Mouse (Mus musculus): ENCODE results near the gene Ldah.

The Ldah gene

GRCm38 (mm10) chr12:8281225-8282017 lies 73.5 kb downstream of the Ldah start:
- in situ Hi-C loops (cut with MseI, MboI), result no loop called here

GRCm38 (mm10) chr12:8287970-8288369 lies 80.1 kb downstream of the Ldah start:
- in situ Hi-C loops (cut with MseI, MboI), result no loop called here

GRCm38 (mm10) chr12:8289099-8289498 lies 81.2 kb downstream of the Ldah start:
- in situ Hi-C loops (cut with MseI, MboI), result no loop called here

- in situ Hi-C loops (cut with MseI, MboI), result no loop called here
Measured at GRCm38 (mm10) chr12:8289499-8289898, 81.6 kb downstream of the Ldah start.

GRCm38 (mm10) chr12:8291157-8291853 lies 83.4 kb downstream of the Ldah start:
- in situ Hi-C loops (cut with MseI, MboI), result loop anchor here (5.0 to 10.0 kb wide), 2 partner anchors 234 to 297 kb away; no protein-coding TSS in a partner anchor

GRCm38 (mm10) chr12:8295307-8295913 lies 87.5 kb downstream of the Ldah start:
- in situ Hi-C loops (cut with MseI, MboI), result loop anchor here in 1 of 2 experiments (10.0 kb wide), 1 partner anchor 301 kb away; no protein-coding TSS in a partner anchor

GRCm38 (mm10) chr12:8296154-8296553 lies 88.2 kb downstream of the Ldah start:
- in situ Hi-C loops (cut with MseI, MboI), result loop anchor here in 1 of 2 experiments (10.0 kb wide), 1 partner anchor 301 kb away; no protein-coding TSS in a partner anchor

GRCm38 (mm10) chr12:8297586-8298214 lies 89.8 kb downstream of the Ldah start:
- in situ Hi-C loops (cut with MseI, MboI), result loop anchor here in 1 of 2 experiments (10.0 kb wide), 1 partner anchor 303 kb away; no protein-coding TSS in a partner anchor

GRCm38 (mm10) chr12:8298361-8299142 lies 90.6 kb downstream of the Ldah start:
- in situ Hi-C loops (cut with MseI, MboI), result loop anchor here in 1 of 2 experiments (10.0 kb wide), 1 partner anchor 304 kb away; no protein-coding TSS in a partner anchor

- in situ Hi-C loops (cut with MseI, MboI), result loop anchor here in 1 of 2 experiments (10.0 kb wide), 2 partner anchors 245 to 305 kb away; no protein-coding TSS in a partner anchor
Measured at GRCm38 (mm10) chr12:8299143-8300110, 91.5 kb downstream of the Ldah start.

GRCm38 (mm10) chr12:8300111-8300480 lies 92.2 kb downstream of the Ldah start:
- in situ Hi-C loops (cut with MseI, MboI), result loop anchor here in 1 of 2 experiments (10.0 kb wide), 1 partner anchor 245 kb away; no protein-coding TSS in a partner anchor

GRCm38 (mm10) chr12:8300521-8300920 lies 92.6 kb downstream of the Ldah start:
- in situ Hi-C loops (cut with MseI, MboI), result loop anchor here in 1 of 2 experiments (10.0 kb wide), 1 partner anchor 246 kb away; no protein-coding TSS in a partner anchor

- in situ Hi-C loops (cut with MseI, MboI), result loop anchor here in 1 of 2 experiments (10.0 kb wide), 1 partner anchor 246 kb away; no protein-coding TSS in a partner anchor
Measured at GRCm38 (mm10) chr12:8301011-8301814, 93.3 kb downstream of the Ldah start.

- in situ Hi-C loops (cut with MseI, MboI), result loop anchor here in 1 of 2 experiments (10.0 kb wide), 1 partner anchor 247 kb away; no protein-coding TSS in a partner anchor
Measured at GRCm38 (mm10) chr12:8301841-8302431, 94.0 kb downstream of the Ldah start, which contains the start of gene Gdf7. Gdf7 (minus strand) TSS chr12:8301954.

GRCm38 (mm10) chr12:8305258-8305657 lies 97.4 kb downstream of the Ldah start:
- in situ Hi-C loops (cut with MseI, MboI), result loop anchor here in 1 of 2 experiments (10.0 kb wide), 1 partner anchor 250 kb away; no protein-coding TSS in a partner anchor

- in situ Hi-C loops (cut with MseI, MboI), result loop anchor here in 1 of 2 experiments (10.0 kb wide), 1 partner anchor 252 kb away; no protein-coding TSS in a partner anchor
Measured at GRCm38 (mm10) chr12:8306432-8306831, 98.5 kb downstream of the Ldah start.

- in situ Hi-C loops (cut with MseI, MboI), result loop anchor here in 1 of 2 experiments (10.0 kb wide), 1 partner anchor 252 kb away; no protein-coding TSS in a partner anchor
Measured at GRCm38 (mm10) chr12:8306910-8307309, 99.0 kb downstream of the Ldah start.
